Mouse (Mus musculus) bone marrow, adult 2 months (tissue): ENCODE measurements around the gene Ica1.

Experiments
- CTCF ChIP-seq: fragments of 200-500 bp; IDR thresholded peaks from 2 replicates; pipeline ENCODE4 v1.5.1; 2011; ENCODE audit warnings: low read length, control low read depth; ENCODE audit not compliant: control insufficient read depth, insufficient read depth
- POLR2A ChIP-seq: fragments of 200-500 bp; IDR thresholded peaks from 2 replicates; pipeline ENCODE4 v1.6.1; 2011; ENCODE audit warnings: low read depth, mild to moderate bottlenecking, control low read depth, low read length, borderline replicate concordance; ENCODE audit not compliant: control insufficient read depth

GRCm38 (mm10) chr6:8753723-8754036, 24.6 kb downstream of the Ica1 start:
- TF ChIP-seq CTCF (no peak), POLR2A (no peak)
